Comparison of ENCODE assay signal across 8 mouse cellular contexts in the genomic region with DNA sequence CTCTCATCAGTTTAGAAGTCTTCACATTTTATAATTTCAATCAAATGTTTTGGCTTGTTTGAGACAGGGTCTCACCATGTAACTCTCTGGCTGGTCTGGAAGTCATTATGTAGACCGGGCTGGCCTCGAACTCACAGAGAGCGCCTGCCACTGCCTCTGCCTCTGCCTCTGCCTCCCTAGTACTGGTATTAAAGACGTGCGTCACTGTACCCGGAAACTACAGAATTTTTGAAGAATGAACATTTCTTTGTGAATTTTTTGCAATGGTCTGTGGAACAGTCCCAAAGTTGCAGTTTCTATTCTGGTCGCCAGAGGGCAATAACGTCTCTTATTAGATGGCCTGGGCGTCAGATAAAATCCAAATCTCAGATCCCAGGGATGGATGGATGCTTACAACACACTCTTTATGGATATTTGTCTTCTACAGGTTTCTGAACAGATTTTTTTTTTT. TPM values are rescaled to one million over a fixed set of nuclear protein-coding genes. Genes with fewer than 3 reads are reported as not detected.
DNase-seq lines count a peak whose midpoint lies in the region; ATAC-seq and TF ChIP-seq lines count a peak whose summit lies in the region.

No protein-coding gene starts in this region.

- peak; percentile 55 to 59 for DNase-seq in urinary bladder, adult 18-20 months (ENCODE audit: low spot score in 2 of 2)
- no peak for DNase-seq in urinary bladder, adult 2 months (ENCODE audit: low spot score)
- DNase-seq in embryo, embryonic 10.5 days (ENCODE audit: low spot score), result peak; percentile 95
- peak; percentile 93 for DNase-seq in kidney, adult 9 months

- WGBS in limb, embryonic 15.5 days, result 2% methylated on average over 9 of the region's 9 CpGs
- under 1% methylated on average over 9 of the region's 9 CpGs for WGBS in stomach, embryonic 16.5 days

- no peaks in the 10 kb centered on the region for H3K27me3 ChIP-seq in limb, embryonic 15.5 days
- H3K27me3 ChIP-seq in myocyte (ENCODE audit: control insufficient read depth, insufficient read depth, insufficient read length), result no peaks in the 10 kb centered on the region
- H3K27me3 ChIP-seq in stomach, embryonic 16.5 days (ENCODE audit: control insufficient read depth, insufficient read depth, low read length), result no peaks in the 10 kb centered on the region

- ATAC-seq in granulocyte monocyte progenitor cell, adult 5-6 weeks (replicated peaks; ENCODE audit: poor library complexity, severe bottlenecking), result peak; percentile 2
- ATAC-seq in limb, embryonic 15.5 days (ENCODE audit: insufficient number of reproducible peaks, low FRiP score, low TSS enrichment, low read depth), result peak; percentile 1; the same call in 1 of the 2 replicates
- 0 out of 2 replicates have a peak, but pooled peaks have one; percentile 0 for ATAC-seq in stomach, embryonic 16.5 days (ENCODE audit: insufficient read depth, low FRiP score)

- TF ChIP-seq POLR2A in myocyte (IDR thresholded peaks at IDR 0.05; ENCODE audit: insufficient read length, low read depth), result no peak

- peaks cover 57% of the 10 kb centered on the region for H3K4me1 ChIP-seq in limb, embryonic 15.5 days
- peaks cover 31% of the 10 kb centered on the region for H3K4me1 ChIP-seq in stomach, embryonic 16.5 days (ENCODE audit: control insufficient read depth, insufficient read depth, low read length)

- H3K27ac ChIP-seq in limb, embryonic 15.5 days, result peak overlapping the region; percentile 95
- peak overlapping the region; percentile 97 for H3K27ac ChIP-seq in stomach, embryonic 16.5 days (ENCODE audit: low read length)

- H3K4me3 ChIP-seq in limb, embryonic 15.5 days, result peak overlapping the region; percentile 76
- peak overlapping the region; percentile 86 for H3K4me3 ChIP-seq in myocyte
- peak overlapping the region; percentile 82 for H3K4me3 ChIP-seq in stomach, embryonic 16.5 days (replicated peaks; ENCODE audit: low read length)

- no peak overlapping the region for H3K9ac ChIP-seq in limb, embryonic 15.5 days
- peak overlapping the region; percentile 60 for H3K9ac ChIP-seq in stomach, embryonic 16.5 days (ENCODE audit: low read length)

- peaks cover 43% of the 10 kb centered on the region for H3K79me2 ChIP-seq in myocyte (ENCODE audit: control insufficient read depth, insufficient read depth)

- peaks cover 29% of the 10 kb centered on the region for H3K36me3 ChIP-seq in limb, embryonic 15.5 days
- H3K36me3 ChIP-seq in myocyte (ENCODE audit: control insufficient read depth, insufficient read depth), result no peaks in the 10 kb centered on the region
- H3K36me3 ChIP-seq in stomach, embryonic 16.5 days (ENCODE audit: control insufficient read depth, insufficient read depth, low read length), result peaks cover 17% of the 10 kb centered on the region

- H3ac ChIP-seq in myocyte (ENCODE audit: control insufficient read depth, insufficient read length), result no peak overlapping the region

- no peaks in the 10 kb centered on the region for H3K9me3 ChIP-seq in limb, embryonic 15.5 days
- no peaks in the 10 kb centered on the region for H3K9me3 ChIP-seq in stomach, embryonic 16.5 days (replicated peaks; ENCODE audit: control insufficient read depth, low read length)

- H3K4me2 ChIP-seq in limb, embryonic 15.5 days, result peak overlapping the region; percentile 80
- peak overlapping the region; percentile 71 for H3K4me2 ChIP-seq in myocyte (ENCODE audit: low read depth)
- peak overlapping the region; percentile 55 for H3K4me2 ChIP-seq in stomach, embryonic 16.5 days (ENCODE audit: low read depth, low read length)

TF ChIP-seq in myocyte, 11 proteins besides CTCF, POLR2A, EP300 and RAD21:
- TF ChIP-seq TCF12 (IDR thresholded peaks at IDR 0.05; ENCODE audit: insufficient read depth, poor library complexity, severe bottlenecking) (no peak), MYOG (IDR thresholded peaks at IDR 0.05; ENCODE audit: control insufficient read depth in 1 of 3, insufficient read depth in 1 of 3, insufficient read length in 2 of 3, low read depth in 2 of 3) (no peak), REST (IDR thresholded peaks at IDR 0.05; ENCODE audit: insufficient read depth, insufficient read length) (no peak)

RNA-seq across cellular contexts. Expression of gene Plekhg2, which starts 0.8 kb away (rescaled TPM):
- polyA plus RNA-seq in urinary bladder, adult 2 months (2012; rRNA removed), result 11.7 and 23.9 TPM in 2 replicates
- 4.1 and 6.1 TPM in 2 replicates for total RNA-seq in granulocyte monocyte progenitor cell, adult 5-6 weeks (2014; fragmentation: Nextera tagmentation)
- total RNA-seq in granulocyte monocyte progenitor cell, adult 5-6 weeks (2017), result 0.88 and 1.1 TPM in 2 replicates
- 54.4 and 54.8 TPM in 2 replicates for polyA plus RNA-seq in limb, embryonic 15.5 days (2015; fragmentation: Nextera tagmentation; extraction: Ambion mirVana)
- 15.8 TPM for polyA plus RNA-seq in myocyte (2012; fragmentation: generic; extraction: Trizol)
- polyA plus RNA-seq in stomach, embryonic 16.5 days (2015; fragmentation: Nextera tagmentation; extraction: Ambion mirVana), result 49.9 and 50.7 TPM in 2 replicates

RNA-seq across cellular contexts. Expression of gene Zfp36, which starts 6.9 kb away (rescaled TPM):
- 33.5 and 34.1 TPM in 2 replicates for polyA plus RNA-seq in urinary bladder, adult 2 months (2012; rRNA removed)
- total RNA-seq in granulocyte monocyte progenitor cell, adult 5-6 weeks (2014; fragmentation: Nextera tagmentation), result 37.1 and 55.8 TPM in 2 replicates
- 30.8 and 41.3 TPM in 2 replicates for total RNA-seq in granulocyte monocyte progenitor cell, adult 5-6 weeks (2017)
- 22.8 and 26.0 TPM in 2 replicates for polyA plus RNA-seq in limb, embryonic 15.5 days (2015; fragmentation: Nextera tagmentation; extraction: Ambion mirVana)
- 7.5 TPM for polyA plus RNA-seq in myocyte (2012; fragmentation: generic; extraction: Trizol)
- polyA plus RNA-seq in stomach, embryonic 16.5 days (2015; fragmentation: Nextera tagmentation; extraction: Ambion mirVana), result 26.1 and 35.1 TPM in 2 replicates

RNA-seq across cellular contexts. Expression of gene Med29, which starts 19.4 kb away (rescaled TPM):
- 25.6 and 30.8 TPM in 2 replicates for polyA plus RNA-seq in urinary bladder, adult 2 months (2012; rRNA removed)
- 19.2 and 25.5 TPM in 2 replicates for total RNA-seq in granulocyte monocyte progenitor cell, adult 5-6 weeks (2014; fragmentation: Nextera tagmentation)
- 16.7 and 18.5 TPM in 2 replicates for total RNA-seq in granulocyte monocyte progenitor cell, adult 5-6 weeks (2017)
- polyA plus RNA-seq in limb, embryonic 15.5 days (2015; fragmentation: Nextera tagmentation; extraction: Ambion mirVana), result 44.8 and 45.1 TPM in 2 replicates
- 34.2 TPM for polyA plus RNA-seq in myocyte (2012; fragmentation: generic; extraction: Trizol)
- polyA plus RNA-seq in stomach, embryonic 16.5 days (2015; fragmentation: Nextera tagmentation; extraction: Ambion mirVana), result 38.7 and 41.2 TPM in 2 replicates

RNA-seq across cellular contexts. Expression of gene Paf1, which starts 19.6 kb away (rescaled TPM):
- polyA plus RNA-seq in urinary bladder, adult 2 months (2012; rRNA removed), result 108 and 130 TPM in 2 replicates
- 97.6 and 111 TPM in 2 replicates for total RNA-seq in granulocyte monocyte progenitor cell, adult 5-6 weeks (2014; fragmentation: Nextera tagmentation)
- total RNA-seq in granulocyte monocyte progenitor cell, adult 5-6 weeks (2017), result 136 and 170 TPM in 2 replicates
- 67.6 and 73.4 TPM in 2 replicates for polyA plus RNA-seq in limb, embryonic 15.5 days (2015; fragmentation: Nextera tagmentation; extraction: Ambion mirVana)
- polyA plus RNA-seq in myocyte (2012; fragmentation: generic; extraction: Trizol), result 34.3 TPM
- polyA plus RNA-seq in stomach, embryonic 16.5 days (2015; fragmentation: Nextera tagmentation; extraction: Ambion mirVana), result 84.3 and 88.5 TPM in 2 replicates

RNA-seq across cellular contexts. Expression of gene Rps16, which starts 22.7 kb away (rescaled TPM):
- 1,939 and 2,023 TPM in 2 replicates for polyA plus RNA-seq in urinary bladder, adult 2 months (2012; rRNA removed)
- total RNA-seq in granulocyte monocyte progenitor cell, adult 5-6 weeks (2014; fragmentation: Nextera tagmentation), result 4,181 and 4,473 TPM in 2 replicates
- total RNA-seq in granulocyte monocyte progenitor cell, adult 5-6 weeks (2017), result 929 and 980 TPM in 2 replicates
- 822 and 1,022 TPM in 2 replicates for polyA plus RNA-seq in limb, embryonic 15.5 days (2015; fragmentation: Nextera tagmentation; extraction: Ambion mirVana)
- polyA plus RNA-seq in myocyte (2012; fragmentation: generic; extraction: Trizol), result 4,542 TPM
- 800 and 962 TPM in 2 replicates for polyA plus RNA-seq in stomach, embryonic 16.5 days (2015; fragmentation: Nextera tagmentation; extraction: Ambion mirVana)
